Mouse (Mus musculus) mature B cell (primary cell): ENCODE data around the gene Slc35e2.
"Not testable (repeated sequence)": the region's sequence is repeated elsewhere in the genome, so short reads cannot be mapped to it uniquely, and the experiment has no call there.

Source experiments
- in situ Hi-C: fragments of 300-500 bp; cut with MboI; formaldehyde crosslinking; loops from 2 replicates; pipeline ENCODE4 v1.14.3; 2019

The Slc35e2 gene

GRCm38 (mm10) chr4:155669598-155670075 lies 68.4 kb downstream of the Slc35e2 start:
- in situ Hi-C loops: no loop called here

- in situ Hi-C loops: not testable (repeated sequence)
Observed at GRCm38 (mm10) chr4:155670236-155670635, 69.0 kb downstream of the Slc35e2 start.

- in situ Hi-C loops: no loop called here
Observed at GRCm38 (mm10) chr4:155672082-155672481, 70.9 kb downstream of the Slc35e2 start.
